Mouse (Mus musculus): Measurements from ENCODE around the gene Papola. TPM values are rescaled to one million over a fixed set of nuclear protein-coding genes. Genes with fewer than 3 reads are reported as not detected.

Papola gene
- polyA plus RNA-seq, 1 experiment from 2014 or later: 159 TPM

DNA sequence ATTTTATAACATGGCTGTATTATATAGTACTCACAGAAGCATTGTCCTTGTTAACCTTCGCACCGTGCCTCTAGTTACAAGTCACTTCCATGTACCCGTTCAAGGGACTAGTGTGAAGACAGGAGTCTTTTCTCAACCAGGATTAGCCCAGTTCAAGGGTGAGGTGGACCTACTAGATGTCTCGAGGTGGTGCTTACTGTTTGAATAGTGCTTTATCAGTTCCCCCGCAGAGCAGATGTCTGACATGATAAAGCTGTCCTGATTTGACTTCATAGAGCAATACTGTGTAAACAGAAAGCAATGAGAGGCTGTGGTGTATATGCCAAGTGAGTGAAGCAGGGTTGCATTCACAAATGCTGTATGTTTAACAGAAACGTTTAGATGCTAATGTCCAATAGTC is 26.1 kb downstream of the Papola start:
- 91% methylated on average over 6 of the region's 6 CpGs for WGBS
- no peak for ATAC-seq (ENCODE audit: low read depth)
- peaks cover 87% of the 10 kb centered on the region for H3K36me3 ChIP-seq (ENCODE audit: control insufficient read depth, insufficient read depth, low read length)

DNA sequence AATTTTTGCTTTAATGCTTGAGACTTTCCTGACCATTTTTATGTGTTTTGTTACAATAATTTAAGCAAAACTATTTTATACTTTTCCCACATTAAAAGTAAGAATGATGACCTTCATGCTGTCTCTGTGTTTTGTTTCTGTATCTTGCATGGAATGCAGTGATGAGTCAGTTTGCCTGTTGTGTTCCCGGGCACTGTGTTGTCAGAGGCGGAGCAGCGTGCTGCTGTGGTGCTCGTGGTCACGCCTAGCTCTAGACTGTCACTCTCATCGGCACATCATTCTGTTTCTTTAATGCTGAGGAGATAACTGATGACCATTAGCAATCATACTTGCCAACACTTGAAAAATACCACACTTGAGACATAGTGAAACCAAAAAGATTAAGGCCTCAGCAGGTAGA is 29.5 kb downstream of the Papola start:
- ATAC-seq (ENCODE audit: low read depth): no peak
- Histone ChIP-seq H3K9ac (ENCODE audit: low read depth, low read length) (no peak overlapping the region), H3K4me1 (ENCODE audit: control insufficient read depth, insufficient read depth, low read length) (no peaks in the 10 kb centered on the region), H3K4me3 (ENCODE audit: low read depth, low read length) (no peak overlapping the region), H3K9me3 (ENCODE audit: control insufficient read depth, low read length) (no peaks in the 10 kb centered on the region), H3K27me3 (replicated peaks; ENCODE audit: control insufficient read depth, insufficient read depth, low read length) (no peaks in the 10 kb centered on the region), H3K27ac (replicated peaks; ENCODE audit: low read depth, low read length) (no peak overlapping the region), H3K4me2 (ENCODE audit: low read depth, low read length) (no peak overlapping the region), H3K36me3 (ENCODE audit: control insufficient read depth, insufficient read depth, low read length) (peaks cover 80% of the 10 kb centered on the region)
- WGBS: 83% methylated on average over 6 of the region's 6 CpGs
- no peak for DNase-seq (ENCODE audit: low spot score)

More for the DNA sequence above, 26.1 kb downstream of the Papola start:
- DNase-seq (ENCODE audit: low spot score): no peak
- Histone ChIP-seq H3K4me3 (ENCODE audit: low read depth, low read length) (no peak overlapping the region), H3K4me1 (ENCODE audit: control insufficient read depth, insufficient read depth, low read length) (no peaks in the 10 kb centered on the region), H3K9ac (ENCODE audit: low read depth, low read length) (no peak overlapping the region), H3K4me2 (ENCODE audit: low read depth, low read length) (no peak overlapping the region), H3K27me3 (replicated peaks; ENCODE audit: control insufficient read depth, insufficient read depth, low read length) (no peaks in the 10 kb centered on the region), H3K27ac (replicated peaks; ENCODE audit: low read depth, low read length) (no peak overlapping the region), H3K9me3 (ENCODE audit: control insufficient read depth, low read length) (no peaks in the 10 kb centered on the region)

DNA sequence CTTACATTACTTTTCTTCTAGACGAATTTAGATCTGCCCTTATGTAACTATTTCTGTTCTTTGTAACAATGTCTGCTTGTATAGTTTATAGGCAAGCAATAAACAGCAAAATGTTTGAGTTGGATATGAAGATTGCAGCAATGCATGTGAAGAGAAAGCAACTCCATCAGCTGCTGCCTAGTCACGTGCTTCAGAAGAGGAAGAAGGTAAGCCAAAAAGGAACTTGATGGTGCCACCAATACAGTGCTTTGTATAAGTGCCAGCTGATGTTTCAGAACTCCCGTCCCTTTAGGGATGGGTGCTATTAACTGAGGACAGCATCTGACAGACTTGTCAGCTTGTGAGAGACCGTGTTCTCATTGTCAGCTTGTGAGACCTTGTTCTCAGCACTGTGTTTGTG is 39.0 kb downstream of the Papola start:
- H3K9ac ChIP-seq (ENCODE audit: low read depth, low read length): no peak overlapping the region
- peaks cover 94% of the 10 kb centered on the region for H3K36me3 ChIP-seq (ENCODE audit: control insufficient read depth, insufficient read depth, low read length)
- no peak overlapping the region for H3K4me2 ChIP-seq (ENCODE audit: low read depth, low read length)
- H3K27me3 ChIP-seq (replicated peaks; ENCODE audit: control insufficient read depth, insufficient read depth, low read length): no peaks in the 10 kb centered on the region
- no peak overlapping the region for H3K4me3 ChIP-seq (ENCODE audit: low read depth, low read length)
- DNase-seq (ENCODE audit: low spot score) (no peak), ATAC-seq (ENCODE audit: low read depth) (no peak)
- no peaks in the 10 kb centered on the region for H3K4me1 ChIP-seq (ENCODE audit: control insufficient read depth, insufficient read depth, low read length)
- no peaks in the 10 kb centered on the region for H3K9me3 ChIP-seq (ENCODE audit: control insufficient read depth, low read length)
- no peak overlapping the region for H3K27ac ChIP-seq (replicated peaks; ENCODE audit: low read depth, low read length)
- 75% methylated on average over 4 of the region's 4 CpGs for WGBS

DNA sequence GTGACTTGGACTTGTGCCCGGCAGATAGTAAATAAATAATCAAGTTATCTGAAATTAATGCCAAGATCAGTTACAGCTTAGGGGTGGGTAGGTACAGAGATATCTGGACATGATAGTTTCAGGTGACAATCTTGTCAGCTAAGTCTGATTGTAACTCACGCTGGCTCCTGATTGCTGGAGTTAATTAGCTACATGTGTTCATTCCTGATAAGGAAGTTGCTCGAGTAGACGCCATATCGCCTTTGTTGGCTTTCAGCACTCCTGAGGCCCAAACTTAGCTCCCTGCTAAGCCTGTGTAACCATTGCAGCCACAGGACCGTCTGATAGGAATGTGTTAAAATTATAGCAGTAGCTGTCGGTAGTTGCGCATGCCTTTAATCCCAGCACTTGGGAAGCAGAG is 40.2 kb downstream of the Papola start:
- Histone ChIP-seq H3K27me3 (replicated peaks; ENCODE audit: control insufficient read depth, insufficient read depth, low read length) (no peaks in the 10 kb centered on the region), H3K9ac (ENCODE audit: low read depth, low read length) (no peak overlapping the region), H3K4me2 (ENCODE audit: low read depth, low read length) (no peak overlapping the region), H3K27ac (replicated peaks; ENCODE audit: low read depth, low read length) (no peak overlapping the region), H3K4me3 (ENCODE audit: low read depth, low read length) (no peak overlapping the region), H3K36me3 (ENCODE audit: control insufficient read depth, insufficient read depth, low read length) (peaks cover 94% of the 10 kb centered on the region), H3K4me1 (ENCODE audit: control insufficient read depth, insufficient read depth, low read length) (no peaks in the 10 kb centered on the region), H3K9me3 (ENCODE audit: control insufficient read depth, low read length) (no peaks in the 10 kb centered on the region)
- no peak for DNase-seq (ENCODE audit: low spot score)
- ATAC-seq (ENCODE audit: low read depth): no peak
- WGBS: 77% methylated on average over 8 of the region's 8 CpGs

DNA sequence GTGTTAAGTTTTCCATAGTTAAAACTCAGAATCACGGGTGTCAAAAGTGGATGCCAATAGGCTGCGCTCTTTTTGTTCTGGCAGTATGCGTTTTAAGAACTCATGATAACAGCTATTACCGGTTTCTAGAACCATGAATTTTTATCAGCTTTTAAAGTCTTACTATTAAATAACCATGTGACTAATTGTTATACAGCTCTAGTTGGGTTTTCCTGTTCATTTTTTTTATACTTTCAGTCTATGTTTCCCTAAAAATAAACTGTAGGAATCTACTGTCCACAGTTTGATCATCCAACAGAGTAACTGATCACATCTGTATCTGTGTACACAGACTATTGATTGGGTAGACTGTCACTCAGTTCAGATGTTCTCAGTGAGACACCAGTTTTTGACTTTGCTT is 40.8 kb downstream of the Papola start:
- H3K9ac ChIP-seq (ENCODE audit: low read depth, low read length): no peak overlapping the region
- H3K9me3 ChIP-seq (ENCODE audit: control insufficient read depth, low read length): no peaks in the 10 kb centered on the region
- DNase-seq (ENCODE audit: low spot score) (no peak), ATAC-seq (ENCODE audit: low read depth) (no peak)
- H3K4me2 ChIP-seq (ENCODE audit: low read depth, low read length): no peak overlapping the region
- H3K27ac ChIP-seq (replicated peaks; ENCODE audit: low read depth, low read length): no peak overlapping the region
- WGBS: 97% methylated on average over 4 of the region's 4 CpGs
- no peaks in the 10 kb centered on the region for H3K27me3 ChIP-seq (replicated peaks; ENCODE audit: control insufficient read depth, insufficient read depth, low read length)
- peaks cover 92% of the 10 kb centered on the region for H3K36me3 ChIP-seq (ENCODE audit: control insufficient read depth, insufficient read depth, low read length)
- H3K4me1 ChIP-seq (ENCODE audit: control insufficient read depth, insufficient read depth, low read length): no peaks in the 10 kb centered on the region
- no peak overlapping the region for H3K4me3 ChIP-seq (ENCODE audit: low read depth, low read length)

DNA sequence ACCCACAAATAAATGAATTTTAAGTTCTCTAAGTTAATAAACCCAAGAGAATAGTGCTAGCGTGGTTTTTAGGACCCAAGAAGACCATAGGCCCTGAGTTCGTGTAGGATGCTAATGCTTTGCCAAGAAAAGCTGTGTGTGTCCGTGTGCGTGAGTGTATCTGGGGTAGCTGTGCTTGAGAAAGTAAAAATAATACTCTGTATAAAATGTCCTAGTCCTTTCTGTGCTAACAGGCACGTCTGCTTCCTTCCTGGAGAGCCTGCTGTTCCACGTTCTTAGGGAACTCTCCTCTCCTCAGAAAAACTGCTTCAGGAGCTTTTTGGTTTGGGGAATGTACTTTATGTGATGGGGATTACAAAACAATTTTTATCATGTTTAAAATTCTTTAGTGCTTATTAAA is 48.0 kb downstream of the Papola start:
- Histone ChIP-seq H3K9me3 (ENCODE audit: control insufficient read depth, low read length) (no peaks in the 10 kb centered on the region), H3K4me3 (ENCODE audit: low read depth, low read length) (no peak overlapping the region), H3K4me2 (ENCODE audit: low read depth, low read length) (no peak overlapping the region), H3K36me3 (ENCODE audit: control insufficient read depth, insufficient read depth, low read length) (peaks cover 91% of the 10 kb centered on the region), H3K27me3 (replicated peaks; ENCODE audit: control insufficient read depth, insufficient read depth, low read length) (no peaks in the 10 kb centered on the region), H3K27ac (replicated peaks; ENCODE audit: low read depth, low read length) (no peak overlapping the region), H3K9ac (ENCODE audit: low read depth, low read length) (no peak overlapping the region), H3K4me1 (ENCODE audit: control insufficient read depth, insufficient read depth, low read length) (no peaks in the 10 kb centered on the region)
- ATAC-seq (ENCODE audit: low read depth) (no peak), DNase-seq (ENCODE audit: low spot score) (no peak)
- WGBS: 79% methylated on average over 6 of the region's 6 CpGs

DNA sequence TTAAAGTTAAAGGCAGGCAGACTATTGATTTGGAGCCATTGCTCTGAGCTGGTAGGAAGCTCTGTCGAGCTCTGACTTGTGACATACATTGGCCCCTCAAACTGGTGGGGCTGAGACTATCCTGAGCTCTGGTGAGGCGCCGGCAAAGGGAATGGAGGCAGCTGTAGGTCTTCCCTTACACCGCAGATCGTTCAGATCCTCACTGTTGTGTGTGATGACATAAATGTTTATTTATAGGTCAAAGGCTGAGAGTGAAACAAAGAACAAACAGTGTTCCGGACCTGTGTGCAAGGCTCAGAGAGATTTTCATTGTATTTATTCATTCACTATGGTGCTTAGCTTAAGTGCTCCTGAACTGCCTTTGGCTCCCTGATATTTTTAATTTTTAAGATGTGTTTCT is 50.4 kb downstream of the Papola start:
- Histone ChIP-seq H3K27ac (replicated peaks; ENCODE audit: low read depth, low read length) (no peak overlapping the region), H3K4me2 (ENCODE audit: low read depth, low read length) (no peak overlapping the region), H3K9ac (ENCODE audit: low read depth, low read length) (no peak overlapping the region), H3K27me3 (replicated peaks; ENCODE audit: control insufficient read depth, insufficient read depth, low read length) (no peaks in the 10 kb centered on the region), H3K4me1 (ENCODE audit: control insufficient read depth, insufficient read depth, low read length) (no peaks in the 10 kb centered on the region), H3K9me3 (ENCODE audit: control insufficient read depth, low read length) (no peaks in the 10 kb centered on the region), H3K36me3 (ENCODE audit: control insufficient read depth, insufficient read depth, low read length) (peaks cover 74% of the 10 kb centered on the region), H3K4me3 (ENCODE audit: low read depth, low read length) (no peak overlapping the region)
- 68% methylated on average over 6 of the region's 6 CpGs for WGBS
- no peak for DNase-seq (ENCODE audit: low spot score)
- no peak for ATAC-seq (ENCODE audit: low read depth)

DNA sequence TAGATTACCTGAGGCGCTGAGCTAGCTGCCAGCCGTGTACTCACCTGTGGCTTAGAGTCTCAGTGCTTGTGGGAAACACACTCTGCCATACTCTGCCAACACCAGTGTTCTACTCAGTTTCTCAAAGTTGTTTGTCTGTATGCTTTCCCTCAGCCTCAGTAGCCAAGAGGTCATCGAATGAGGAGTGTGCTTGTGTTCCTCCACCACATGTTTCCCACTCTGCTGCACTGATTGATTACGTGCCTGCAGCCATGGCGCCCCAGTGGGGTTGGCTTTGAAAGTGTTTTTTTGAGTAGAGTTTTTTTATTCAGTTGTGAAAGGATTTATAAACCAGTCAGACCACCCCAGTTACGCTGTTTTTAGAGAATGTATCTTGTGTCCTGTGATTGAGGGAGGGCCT is 51.1 kb downstream of the Papola start:
- WGBS: 55% methylated on average over 6 of the region's 6 CpGs
- no peak for ATAC-seq (ENCODE audit: low read depth)
- no peak overlapping the region for H3K4me3 ChIP-seq (ENCODE audit: low read depth, low read length)
- H3K36me3 ChIP-seq (ENCODE audit: control insufficient read depth, insufficient read depth, low read length): peaks cover 76% of the 10 kb centered on the region
- H3K9ac ChIP-seq (ENCODE audit: low read depth, low read length): no peak overlapping the region
- no peaks in the 10 kb centered on the region for H3K4me1 ChIP-seq (ENCODE audit: control insufficient read depth, insufficient read depth, low read length)
- no peaks in the 10 kb centered on the region for H3K27me3 ChIP-seq (replicated peaks; ENCODE audit: control insufficient read depth, insufficient read depth, low read length)
- H3K4me2 ChIP-seq (ENCODE audit: low read depth, low read length): no peak overlapping the region
- no peak for DNase-seq (ENCODE audit: low spot score)
- H3K9me3 ChIP-seq (ENCODE audit: control insufficient read depth, low read length): no peaks in the 10 kb centered on the region
- H3K27ac ChIP-seq (replicated peaks; ENCODE audit: low read depth, low read length): no peak overlapping the region

DNA sequence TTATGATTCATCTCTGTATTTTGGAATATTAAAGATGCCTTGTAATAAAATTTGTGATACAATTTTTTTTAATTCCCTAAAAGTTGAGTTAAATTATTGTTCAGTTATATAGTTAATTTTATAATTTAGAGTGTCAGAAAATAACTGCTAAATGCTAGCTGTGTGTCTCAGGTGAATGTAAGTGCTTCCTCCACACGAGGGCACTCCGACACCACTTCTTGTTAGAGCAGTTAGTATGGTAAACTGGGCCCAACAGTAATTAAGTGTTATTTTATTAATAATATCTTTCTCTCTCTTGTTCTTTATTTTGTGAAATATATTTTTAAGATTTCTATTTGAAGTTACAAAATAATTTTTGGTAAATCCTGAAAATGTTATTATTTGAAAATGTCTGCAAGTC is 51.7 kb downstream of the Papola start:
- H3K9ac ChIP-seq (ENCODE audit: low read depth, low read length): no peak overlapping the region
- H3K4me2 ChIP-seq (ENCODE audit: low read depth, low read length): no peak overlapping the region
- H3K27ac ChIP-seq (replicated peaks; ENCODE audit: low read depth, low read length): no peak overlapping the region
- H3K27me3 ChIP-seq (replicated peaks; ENCODE audit: control insufficient read depth, insufficient read depth, low read length): no peaks in the 10 kb centered on the region
- no peaks in the 10 kb centered on the region for H3K9me3 ChIP-seq (ENCODE audit: control insufficient read depth, low read length)
- H3K4me1 ChIP-seq (ENCODE audit: control insufficient read depth, insufficient read depth, low read length): no peaks in the 10 kb centered on the region
- no peak for ATAC-seq (ENCODE audit: low read depth)
- peaks cover 76% of the 10 kb centered on the region for H3K36me3 ChIP-seq (ENCODE audit: control insufficient read depth, insufficient read depth, low read length)
- DNase-seq (ENCODE audit: low spot score): peak; percentile 57
- 72% methylated on average over 2 of the region's 2 CpGs for WGBS
- no peak overlapping the region for H3K4me3 ChIP-seq (ENCODE audit: low read depth, low read length)

Data from embryonic facial prominence, embryonic 14.5 days (tissue).